Mouse (Mus musculus): ENCODE results near the gene Cidec. TPM values are rescaled to one million over a fixed set of nuclear protein-coding genes. Genes with fewer than 3 reads are reported as not detected.

The Cidec gene
- total RNA-seq, 2 experiments from 2014 or later, result 6.7 to 53.2 TPM

GRCm38 (mm10) chr6:113406683-113407082 is 28.9 kb downstream of the Cidec start:
- no peak for DNase-seq

- no peak for DNase-seq
Observed at GRCm38 (mm10) chr6:113405483-113405882, 30.1 kb downstream of the Cidec start.

GRCm38 (mm10) chr6:113404649-113405448 is 30.7 kb downstream of the Cidec start:
- DNase-seq, result peak in 1 of 2 experiments; percentile 27

DNA sequence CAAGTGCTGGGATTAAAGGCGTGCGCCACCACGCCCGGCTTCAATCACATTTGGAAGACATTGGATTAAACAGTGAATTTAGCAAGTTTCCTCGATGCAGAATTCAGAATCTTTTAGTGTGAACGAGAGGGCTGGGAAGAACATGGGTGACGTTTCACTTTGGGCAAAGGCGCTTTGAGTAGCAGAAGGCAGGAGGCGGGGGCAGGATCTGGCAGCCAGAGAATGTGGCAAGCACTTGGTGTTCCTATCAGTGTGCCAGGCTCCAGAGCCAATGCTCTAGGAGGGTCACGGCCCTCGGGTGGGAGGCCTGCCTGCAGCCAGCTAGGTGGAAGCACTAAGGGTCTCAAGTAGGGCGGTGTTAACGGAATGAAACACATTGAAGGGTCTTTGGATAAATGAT is 33.5 kb downstream of the Cidec start:
- peak in 1 of 2 experiments; percentile 63 for DNase-seq

GRCm38 (mm10) chr6:113396270-113397030 is 39.1 kb downstream of the Cidec start:
- DNase-seq, result no peak

DNA sequence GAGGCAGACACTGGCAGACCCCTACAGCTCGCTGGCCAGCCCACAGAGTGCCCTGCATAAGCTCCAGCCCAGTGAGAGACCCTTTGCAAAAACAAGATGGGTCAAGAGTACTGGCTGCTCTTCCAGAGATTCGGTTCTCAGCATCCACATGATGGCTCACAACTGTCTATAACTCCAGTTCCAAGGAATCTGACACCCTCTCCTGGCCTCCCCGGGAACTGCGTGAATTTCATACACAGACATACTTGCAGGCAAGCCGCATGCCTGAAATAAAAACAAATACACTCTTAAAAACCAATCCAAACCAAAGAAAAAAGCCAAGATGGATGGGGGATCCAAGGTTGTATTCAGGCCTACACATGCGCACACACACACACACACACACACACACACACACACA is 40.1 kb downstream of the Cidec start:
- DNase-seq, result no peak

GRCm38 (mm10) chr6:113394811-113395210 is 40.7 kb downstream of the Cidec start:
- DNase-seq, result no peak

DNA sequence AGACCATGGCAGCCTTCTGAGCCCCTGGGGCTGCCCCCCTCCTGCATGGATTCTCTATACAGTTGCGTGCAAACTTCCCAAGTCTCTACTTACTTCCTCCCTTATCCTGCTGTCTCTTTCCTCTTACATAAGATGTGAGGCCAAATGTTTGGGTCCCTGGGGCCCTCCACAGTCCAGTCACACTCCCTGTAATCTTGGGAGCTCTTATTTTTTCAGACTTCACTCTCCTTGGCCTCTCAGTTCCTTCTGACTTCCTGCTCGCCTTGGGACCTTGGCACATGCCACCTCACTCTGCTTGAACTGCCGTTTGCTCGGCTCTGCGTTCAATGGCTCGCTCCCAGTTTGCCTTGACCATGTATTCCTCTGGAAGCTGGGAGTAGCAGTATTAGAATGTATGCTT is 41.6 kb downstream of the Cidec start:
- peak in 1 of 2 experiments; percentile 16 for DNase-seq

- DNase-seq, result peak; percentile 38 to 45
Observed at GRCm38 (mm10) chr6:113392387-113393071, 43.0 kb downstream of the Cidec start.

- DNase-seq, result no peak
Observed at GRCm38 (mm10) chr6:113392015-113392386, 43.6 kb downstream of the Cidec start.

DNA sequence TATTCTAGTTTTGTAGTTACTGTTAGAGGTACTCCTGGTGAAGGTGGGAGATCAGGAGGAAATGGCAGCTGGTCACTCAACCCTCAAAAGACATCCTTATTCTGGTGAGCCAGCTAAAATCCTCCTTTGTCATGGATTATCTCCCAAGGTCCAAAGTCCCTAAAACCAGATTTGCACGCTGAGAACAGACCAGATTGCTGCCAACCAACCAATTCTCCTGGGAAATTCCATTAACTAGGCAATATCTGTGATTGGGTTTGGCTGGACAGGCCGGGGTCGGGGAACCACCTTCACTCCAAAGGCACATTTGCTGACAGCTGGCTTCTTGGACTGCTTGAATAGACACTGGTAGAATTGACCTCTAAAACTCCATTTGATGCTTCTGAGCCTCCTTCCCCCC is 44.8 kb downstream of the Cidec start:
- DNase-seq, result no peak

DNA sequence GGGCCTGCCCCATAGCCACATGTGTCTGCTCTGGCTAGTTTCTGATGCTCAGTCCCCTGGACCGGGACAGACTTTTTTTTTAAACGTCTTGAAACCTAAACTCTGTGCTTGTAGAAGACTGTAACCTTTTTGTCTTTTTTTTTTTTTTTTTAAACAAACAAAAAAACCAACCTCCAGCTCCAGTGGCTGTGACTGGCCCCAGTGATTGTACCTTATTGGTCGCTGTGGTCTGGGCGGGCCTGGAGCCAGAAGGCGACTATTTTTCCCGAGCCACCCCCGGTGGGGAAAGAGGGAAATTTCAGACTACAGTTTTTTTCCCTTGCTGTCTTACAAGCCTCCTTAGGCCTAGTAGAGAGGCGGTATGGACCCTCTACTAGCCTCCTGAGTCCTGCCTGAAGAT is 46.6 kb downstream of the Cidec start, which contains the start of gene Ttll3:
Gene Ttll3 (plus strand): TSS at position 301 of the 400 bp plus-strand sequence.
- DNase-seq, result no peak

GRCm38 (mm10) chr6:113386025-113386424 is 49.5 kb downstream of the Cidec start:
- DNase-seq, result no peak

GRCm38 (mm10) chr6:113385160-113385714 is 50.3 kb downstream of the Cidec start:
- DNase-seq, result no peak

DNA sequence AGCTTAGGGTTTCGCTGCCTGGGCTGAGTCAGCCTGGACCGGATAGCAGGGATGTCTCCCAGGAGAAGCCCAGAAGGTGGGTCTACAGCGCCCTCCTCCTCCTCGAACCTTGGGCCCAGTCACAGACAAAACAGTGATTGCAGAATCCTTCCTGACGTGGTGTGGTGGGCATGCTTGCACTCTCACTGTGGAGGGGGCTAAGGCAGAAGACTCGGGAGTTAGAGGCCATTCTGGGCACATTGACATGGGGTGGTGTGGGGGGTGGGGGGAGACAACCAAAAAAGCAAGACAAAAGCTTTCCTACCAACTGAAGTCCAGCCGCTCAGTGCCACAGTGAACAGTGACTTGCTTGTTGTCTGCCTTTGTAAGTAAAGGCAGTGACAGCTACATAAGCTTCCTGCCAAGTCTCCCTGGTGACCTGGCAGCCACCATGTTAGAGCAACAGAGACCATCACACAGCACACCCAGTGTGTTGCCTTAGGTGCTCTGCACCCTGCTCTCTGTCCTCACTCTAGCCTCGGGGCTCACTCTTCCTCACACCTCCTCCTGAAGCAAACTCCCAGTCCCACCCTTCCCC is 51.1 kb downstream of the Cidec start:
- no peak for DNase-seq

GRCm38 (mm10) chr6:113380480-113380879 is 55.1 kb downstream of the Cidec start:
- no peak for DNase-seq

GRCm38 (mm10) chr6:113379246-113379645 is 56.3 kb downstream of the Cidec start:
- peak in 1 of 2 experiments; percentile 47 for DNase-seq

- peak; percentile 95 for DNase-seq
Observed at GRCm38 (mm10) chr6:113377496-113378385, 57.8 kb downstream of the Cidec start, which contains the start of the genes Tada3 and Arpc4. Tada3 (minus strand) TSS chr6:113377883. Arpc4 (plus strand) TSS chr6:113378115.

DNA sequence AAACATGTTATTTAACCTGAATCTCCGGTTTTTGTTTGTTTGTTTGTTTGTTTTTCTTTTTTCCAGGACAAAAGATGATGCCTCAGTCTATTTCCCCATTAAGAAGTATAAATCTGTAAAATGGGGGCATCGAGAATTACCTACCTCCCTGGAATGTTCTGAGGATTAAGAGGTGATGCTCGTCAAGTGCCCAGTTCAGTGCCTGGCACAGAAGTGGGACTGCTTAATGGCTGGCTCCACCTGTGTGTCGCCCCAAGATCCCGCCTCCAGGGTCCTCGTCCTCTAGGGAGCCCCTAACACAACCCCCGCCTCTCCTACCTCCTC is 58.4 kb downstream of the Cidec start:
- DNase-seq, result no peak
